ENCODE assay signal across 24 mouse cellular contexts in the genomic region with DNA sequence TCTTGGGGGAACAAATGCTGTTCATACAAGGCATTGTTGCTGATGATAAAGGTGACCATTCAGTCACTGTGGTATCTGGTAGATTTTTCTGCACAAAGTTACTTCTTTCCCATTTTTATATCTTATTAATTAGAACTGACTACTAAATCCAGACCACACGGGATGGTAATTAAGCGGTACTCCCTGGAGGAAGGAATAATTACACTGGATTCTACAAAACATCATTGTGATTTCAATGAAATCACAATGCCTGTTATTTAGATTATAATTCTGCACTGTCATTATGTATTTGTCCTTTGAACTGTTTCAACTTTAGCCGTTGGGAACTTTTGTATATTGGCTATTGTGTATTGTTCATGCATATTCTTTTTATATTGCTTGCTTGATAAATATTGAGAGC. TPM values are rescaled to one million over a fixed set of nuclear protein-coding genes. Genes with fewer than 3 reads are reported as not detected.
DNase-seq lines count a peak whose midpoint lies in the region; ATAC-seq and TF ChIP-seq lines count a peak whose summit lies in the region.
"Had no signal": no experiment of that assay in that cellular context is flagged by ENCODE, and none has a peak within 500 bp of the region (broad histone marks: within the 10 kb centered on the region; RNA-seq: fewer than 3 reads in every experiment).

No protein-coding gene starts in this region.

- H3K4me3 ChIP-seq in intestine, embryonic 15.5 days (replicated peaks), result no peak overlapping the region
- H3K4me3 ChIP-seq in intestine, postnatal 0 days (ENCODE audit: low read depth, low read length), result no peak overlapping the region
- H3K4me3 ChIP-seq: embryonic facial prominence, embryonic 13.5 days; embryonic facial prominence, embryonic 15.5 days; erythroblast, embryonic 14.5 days; forebrain, embryonic 10.5 days; forebrain, embryonic 12.5 days had no signal

- H3K36me3 ChIP-seq in intestine, embryonic 15.5 days, result no peaks in the 10 kb centered on the region
- H3K36me3 ChIP-seq in intestine, postnatal 0 days (ENCODE audit: control insufficient read depth, insufficient read depth), result no peaks in the 10 kb centered on the region
- H3K36me3 ChIP-seq: embryonic facial prominence, embryonic 13.5 days; embryonic facial prominence, embryonic 15.5 days; forebrain, embryonic 10.5 days; forebrain, embryonic 12.5 days had no signal

- no peaks in the 10 kb centered on the region for H3K9me3 ChIP-seq in intestine, embryonic 15.5 days
- H3K9me3 ChIP-seq in intestine, postnatal 0 days (ENCODE audit: control insufficient read depth), result no peaks in the 10 kb centered on the region
- H3K9me3 ChIP-seq: embryonic facial prominence, embryonic 13.5 days; embryonic facial prominence, embryonic 15.5 days; forebrain, embryonic 10.5 days; forebrain, embryonic 12.5 days had no signal

- 77% methylated on average over 3 of the region's 3 CpGs for WGBS in intestine, embryonic 15.5 days
- WGBS in intestine, postnatal 0 days, result 47% methylated on average over 3 of the region's 3 CpGs

- H3K4me1 ChIP-seq in intestine, embryonic 15.5 days (replicated peaks), result no peaks in the 10 kb centered on the region
- no peaks in the 10 kb centered on the region for H3K4me1 ChIP-seq in intestine, postnatal 0 days (replicated peaks; ENCODE audit: control insufficient read depth, insufficient read depth, low read length)
- H3K4me1 ChIP-seq: embryonic facial prominence, embryonic 13.5 days; embryonic facial prominence, embryonic 15.5 days; forebrain, embryonic 12.5 days had no signal

- ATAC-seq in intestine, embryonic 15.5 days, result peak; percentile 17; the same call in 1 of the 2 replicates
- peak; percentile 60 for ATAC-seq in intestine, postnatal 0 days
- ATAC-seq: activated CD4-positive, CD25-positive, alpha-beta regulatory T cell, adult 4 months; forebrain, embryonic 14.5 days; forebrain, embryonic 16.5 days; Patski had no signal

- no peak overlapping the region for H3K4me2 ChIP-seq in intestine, embryonic 15.5 days (replicated peaks)
- no peak overlapping the region for H3K4me2 ChIP-seq in intestine, postnatal 0 days (replicated peaks; ENCODE audit: low read depth)
- H3K4me2 ChIP-seq: embryonic facial prominence, embryonic 13.5 days; embryonic facial prominence, embryonic 15.5 days; forebrain, embryonic 12.5 days had no signal

- no peak for TF ChIP-seq CTCF in intestine, postnatal 0 days (IDR thresholded peaks at IDR 0.05; ENCODE audit: low read depth)

- H3K27ac ChIP-seq in intestine, embryonic 15.5 days, result no peak overlapping the region
- H3K27ac ChIP-seq in intestine, postnatal 0 days (ENCODE audit: low read depth, low read length), result no peak overlapping the region
- H3K27ac ChIP-seq: embryonic facial prominence, embryonic 13.5 days; embryonic facial prominence, embryonic 15.5 days; forebrain, embryonic 10.5 days; forebrain, embryonic 12.5 days had no signal

- H3K9ac ChIP-seq in intestine, embryonic 15.5 days, result no peak overlapping the region
- H3K9ac ChIP-seq in intestine, postnatal 0 days (ENCODE audit: low read depth, low read length), result no peak overlapping the region
- H3K9ac ChIP-seq: embryonic facial prominence, embryonic 13.5 days; embryonic facial prominence, embryonic 15.5 days; forebrain, embryonic 12.5 days had no signal

- DNase-seq in Muller cell, postnatal 12 days (ENCODE audit: inconsistent ontology term), result peak; percentile 55
- no peak for DNase-seq in adipocyte (ENCODE audit: low spot score)
- no peak for DNase-seq in urinary bladder, adult 18-20 months (ENCODE audit: low spot score in 2 of 2)
- DNase-seq: adrenal gland, adult 2 months; adrenal gland, postnatal 10 days; adrenal gland, postnatal 25 days; cerebellum, adult 11 months; cerebellum, adult 18-20 months; cerebellum, adult 8-10 months; cerebellum, adult 9-11 months; cerebellum, postnatal 14 days; cerebellum, postnatal 36 days; embryo, embryonic 11 days had no signal

- no peaks in the 10 kb centered on the region for H3K27me3 ChIP-seq in intestine, embryonic 15.5 days (replicated peaks)
- H3K27me3 ChIP-seq in intestine, postnatal 0 days (replicated peaks; ENCODE audit: control insufficient read depth, insufficient read depth, low read length), result no peaks in the 10 kb centered on the region
- H3K27me3 ChIP-seq: embryonic facial prominence, embryonic 13.5 days; embryonic facial prominence, embryonic 15.5 days; forebrain, embryonic 12.5 days; Patski had no signal

RNA-seq across cellular contexts. Expression of gene Hook1, which starts 28.3 kb away (rescaled TPM):
- 35.1 and 37.5 TPM in 2 replicates for polyA plus RNA-seq in intestine, embryonic 15.5 days (2015; fragmentation: Nextera tagmentation; extraction: Ambion mirVana)
- polyA plus RNA-seq in intestine, postnatal 0 days (2015; fragmentation: Nextera tagmentation; extraction: Ambion mirVana), result 42.5 and 45.6 TPM in 2 replicates
- polyA plus RNA-seq: erythroblast, embryonic 14.5 days had no signal
